Mouse (Mus musculus) cerebellum, adult 2 months (tissue): ENCODE measurements around the gene Rgs8. TPM values are rescaled to one million over a fixed set of nuclear protein-coding genes. Genes with fewer than 3 reads are reported as not detected.

ENCODE experiments used
- DNase-seq, 2 experiments: peaks; one replicate each; pipeline ENCODE4 v3.0.0; 2021
- H3K27ac ChIP-seq: fragments of 200-500 bp; 2 replicates; pipeline ENCODE4 v1.5.1; 2012; ENCODE audit warnings: low read length, control low read depth, inconsistent platforms; ENCODE audit not compliant: insufficient read depth
- H3K27me3 ChIP-seq: fragments of 200-500 bp; 2 replicates; pipeline ENCODE4 v1.6.1; 2012; ENCODE audit warnings: inconsistent platforms, mild to moderate bottlenecking, low read length, moderate library complexity; ENCODE audit not compliant: control insufficient read depth, insufficient read depth
- H3K4me1 ChIP-seq: fragments of 200-500 bp; 2 replicates; pipeline ENCODE4 v1.6.1; 2011; ENCODE audit warnings: low read length; ENCODE audit not compliant: control insufficient read depth, insufficient read depth
- H3K4me3 ChIP-seq: fragments of 200-500 bp; replicated peaks from 2 replicates; pipeline ENCODE3; 2011; ENCODE audit warnings: mild to moderate bottlenecking, low read depth, low read length, control low read depth; ENCODE audit not compliant: insufficient read depth
- CTCF ChIP-seq: fragments of 200-500 bp; IDR thresholded peaks from 2 replicates; pipeline ENCODE4 v1.5.1; 2011; ENCODE audit warnings: low read depth, mild to moderate bottlenecking, control low read depth, low read length, moderate library complexity, borderline replicate concordance; ENCODE audit not compliant: insufficient read depth
- POLR2A ChIP-seq: fragments of 200-500 bp; IDR thresholded peaks from 2 replicates; pipeline ENCODE4 v1.6.1; 2011; ENCODE audit warnings: low read length, control low read depth, borderline replicate concordance; ENCODE audit not compliant: insufficient read depth
- WGBS: fragments of 180-500 bp; shearing (Covaris S2); methylation state at CpG from one replicate; pipeline ENCODE4 v1.1.7; 2018; 5-methylcytosine and 5-hydroxymethylcytosine counted together
- polyA plus RNA-seq: library from polyadenylated mRNA; depleted of rRNA; stranded (reverse); fragments of >200 nt; gene quantifications from 2 replicates; pipeline ENCODE4 v1.2.3, GENCODE M21; 2012

Gene Rgs8
- polyA plus RNA-seq, 1 experiment = 371 TPM

- 29% methylated on average over 9 of the region's 9 CpGs for WGBS
- H3K27me3 ChIP-seq = no peaks in the 10 kb centered on the region
- no peak overlapping the region for H3K4me3 ChIP-seq
- TF ChIP-seq CTCF = no peak
- no peak for TF ChIP-seq POLR2A
- H3K27ac ChIP-seq = no peak overlapping the region
- peaks cover 17% of the 10 kb centered on the region for H3K4me1 ChIP-seq
- DNase-seq = no peak
These were observed 80.4 kb downstream of the Rgs8 start for GRCm38 (mm10) chr1:153733181-153733580.

- Histone ChIP-seq H3K27ac (no peak overlapping the region), H3K4me1 (peaks cover 16% of the 10 kb centered on the region), H3K4me3 (no peak overlapping the region), H3K27me3 (no peaks in the 10 kb centered on the region)
- DNase-seq = no peak
- TF ChIP-seq CTCF = no peak
- no peak for TF ChIP-seq POLR2A
- WGBS = 90% methylated on average over 4 of the region's 4 CpGs
These were observed 82.0 kb downstream of the Rgs8 start for GRCm38 (mm10) chr1:153734866-153735265.

- 74% methylated on average over 6 of the region's 6 CpGs for WGBS
- no peak for TF ChIP-seq POLR2A
- no peak for TF ChIP-seq CTCF
- no peak for DNase-seq
- Histone ChIP-seq H3K27me3 (no peaks in the 10 kb centered on the region), H3K4me3 (no peak overlapping the region), H3K27ac (no peak overlapping the region), H3K4me1 (peaks cover 9% of the 10 kb centered on the region)
These were observed 83.3 kb downstream of the Rgs8 start for GRCm38 (mm10) chr1:153736096-153736495.

- Histone ChIP-seq H3K27me3 (no peaks in the 10 kb centered on the region), H3K27ac (no peak overlapping the region), H3K4me3 (no peak overlapping the region), H3K4me1 (peaks cover 12% of the 10 kb centered on the region)
- WGBS = 54% methylated on average over 9 of the region's 9 CpGs
- TF ChIP-seq POLR2A (no peak), CTCF (no peak)
- DNase-seq = no peak
These were observed 84.6 kb downstream of the Rgs8 start for GRCm38 (mm10) chr1:153737101-153738085.

GRCm38 (mm10) chr1:153739437-153740015, 86.7 kb downstream of the Rgs8 start:
- peaks cover 7% of the 10 kb centered on the region for H3K4me1 ChIP-seq

GRCm38 (mm10) chr1:153740145-153740544, 87.3 kb downstream of the Rgs8 start, which contains the start of gene Rgs16:
Rgs16 (plus strand) TSS chr1:153740349.
- Histone ChIP-seq H3K4me3 (peak within 1 kb of the TSS; percentile 81), H3K27ac (no peak within 1 kb of the TSS), H3K4me1 (peaks cover 7% of the 10 kb centered on the region), H3K27me3 (no peaks in the 10 kb centered on the region)
- TF ChIP-seq POLR2A (peak; percentile 89), CTCF (no peak)
- 1% methylated on average over 28 of the region's 28 CpGs for WGBS
- DNase-seq = peak; percentile 85 to 88

More at GRCm38 (mm10) chr1:153739437-153740015, 86.7 kb downstream of the Rgs8 start:
- H3K27me3 ChIP-seq = no peaks in the 10 kb centered on the region
- TF ChIP-seq POLR2A = no peak
- no peak for TF ChIP-seq CTCF
- no peak for DNase-seq
- no peak overlapping the region for H3K27ac ChIP-seq
- H3K4me3 ChIP-seq = peak overlapping the region; percentile 81
- WGBS = 39% methylated on average over 13 of the region's 13 CpGs

GRCm38 (mm10) chr1:153740775-153741400, 88.1 kb downstream of the Rgs8 start:
- peaks cover 7% of the 10 kb centered on the region for H3K4me1 ChIP-seq
- no peak overlapping the region for H3K27ac ChIP-seq
- H3K27me3 ChIP-seq = no peaks in the 10 kb centered on the region
- WGBS = 62% methylated on average over 12 of the region's 12 CpGs
- H3K4me3 ChIP-seq = peak overlapping the region; percentile 81
- TF ChIP-seq CTCF = no peak
- no peak for TF ChIP-seq POLR2A
- peak in 1 of 2 experiments; percentile 46 for DNase-seq
